Mouse (Mus musculus) left cerebral cortex, postnatal 10 days (tissue): Measurements from ENCODE around the gene Polr2l. TPM values are rescaled to one million over a fixed set of nuclear protein-coding genes. Genes with fewer than 3 reads are reported as not detected.

ENCODE experiments used
- DNase-seq, 2 experiments: peaks; one replicate each; pipeline ENCODE4 v3.0.0; 2021 to 2022; ENCODE audit warnings: low spot score in 2 of 2, mixed read lengths in 1 of 2; ENCODE audit errors: extremely low spot score in 1 of 2
- intact Hi-C: fragments of 180-260 bp; cut with DNase I; formaldehyde crosslinking; loops from one replicate; pipeline ENCODE4 v1.15.1; 2025
- total RNA-seq, 2 experiments: library from RNA; stranded (reverse); gene quantifications; 2 replicates each; pipeline ENCODE4 v1.2.3; 2021

Gene Polr2l
- total RNA-seq, 2 experiments from 2014 or later = 43.8 to 45.0 TPM

DNA sequence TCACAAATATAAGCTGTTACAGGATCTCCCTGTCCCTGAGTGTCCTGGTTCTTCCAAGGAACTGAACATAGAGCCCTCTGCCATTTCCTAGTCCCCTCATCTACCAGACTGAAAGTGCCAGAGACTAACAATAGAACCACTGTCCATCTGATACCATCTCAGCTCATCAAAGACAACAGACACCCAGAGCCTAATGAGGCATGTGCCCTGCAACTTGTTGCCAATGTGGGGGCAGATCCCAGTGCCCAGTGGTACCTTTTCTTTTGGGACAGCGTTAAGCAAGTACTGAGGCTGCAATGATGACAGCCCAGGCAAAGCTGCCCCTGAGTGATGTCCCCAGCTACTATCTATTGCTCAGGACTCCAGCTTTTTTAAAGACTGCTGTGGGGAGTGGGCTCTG, 11.3 kb upstream of the Polr2l start:
- intact Hi-C loops = no loop called here
- no peak for DNase-seq

GRCm38 (mm10) chr7:141485606-141486005, 10.7 kb upstream of the Polr2l start:
- no peak for DNase-seq
- intact Hi-C loops = no loop called here

DNA sequence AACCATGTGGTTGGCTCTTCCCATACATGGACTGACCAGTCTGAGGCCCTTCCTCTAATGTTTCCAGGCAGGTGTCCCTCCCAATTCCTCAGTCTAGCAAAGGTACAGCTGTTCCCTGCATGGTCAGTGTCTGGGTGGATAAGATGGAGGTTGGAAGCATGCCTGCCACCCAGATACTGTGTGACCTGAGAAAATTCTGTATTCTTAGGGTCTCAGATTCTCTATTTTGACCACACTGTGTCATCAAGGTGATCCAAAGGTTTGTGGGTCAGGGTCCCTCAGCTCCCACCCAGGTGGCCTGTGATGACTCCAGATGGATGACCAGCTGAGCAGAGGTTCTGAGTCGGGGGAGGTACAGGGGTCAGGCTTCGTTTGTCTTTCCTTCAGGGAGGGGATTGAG, 10.3 kb upstream of the Polr2l start:
- no peak for DNase-seq
- intact Hi-C loops = no loop called here

GRCm38 (mm10) chr7:141484186-141485120, 9.5 kb upstream of the Polr2l start:
- intact Hi-C loops = no loop called here
- DNase-seq = peak in 1 of 2 experiments; percentile 61

GRCm38 (mm10) chr7:141483114-141483653, 8.3 kb upstream of the Polr2l start:
- intact Hi-C loops = no loop called here
- DNase-seq = no peak

GRCm38 (mm10) chr7:141482531-141483024, 7.6 kb upstream of the Polr2l start:
- no peak for DNase-seq
- intact Hi-C loops = no loop called here

DNA sequence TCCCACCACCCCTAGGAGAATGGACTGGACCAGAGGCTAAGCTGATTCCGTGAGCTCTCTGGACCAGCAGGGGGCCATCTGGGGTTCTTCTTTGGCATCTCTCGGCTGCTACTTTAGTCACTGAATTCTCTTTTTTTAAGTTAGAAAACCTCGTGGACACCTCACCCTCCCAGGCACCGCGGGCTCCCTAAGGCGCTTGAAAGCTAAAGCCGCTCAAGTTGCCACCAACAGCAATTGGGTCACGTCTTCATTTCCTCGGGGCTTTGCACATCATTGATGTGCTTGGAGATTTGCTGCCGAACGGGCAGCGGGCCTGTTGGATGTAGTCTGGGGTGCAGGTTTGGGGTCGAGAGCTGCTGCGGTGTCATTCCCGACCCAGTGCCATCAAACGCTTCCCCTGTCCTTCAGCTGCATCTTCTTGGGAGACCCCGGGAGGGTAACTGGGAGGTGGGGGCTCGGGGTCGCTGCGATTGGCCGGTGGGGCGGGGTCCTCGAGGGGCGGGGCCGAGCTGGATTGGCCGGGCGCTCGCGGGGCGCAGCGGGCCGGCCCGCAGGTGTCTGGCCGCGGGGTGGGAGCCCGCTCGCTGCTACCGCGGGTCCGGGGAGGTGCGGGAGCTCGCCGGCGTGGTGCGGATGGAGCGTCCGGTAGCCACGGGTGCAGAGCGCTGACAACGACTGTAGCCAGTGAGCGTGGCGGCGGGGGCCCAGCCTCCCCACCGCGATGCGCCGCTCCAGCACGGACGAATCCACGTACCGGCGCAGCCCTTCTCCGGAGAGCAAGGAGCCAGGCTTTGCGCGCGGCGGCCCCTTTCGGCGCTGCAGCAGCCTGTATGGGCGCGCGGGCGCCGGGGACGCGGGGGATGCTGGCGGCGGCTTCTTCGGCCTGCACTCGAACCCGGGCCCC, 6.8 kb upstream of the Polr2l start:
- peak in 1 of 2 experiments; percentile 73 for DNase-seq
- intact Hi-C loops = loop anchor here (2.0 kb wide), 1 partner anchor 43 kb away; no protein-coding TSS in a partner anchor

- intact Hi-C loops = loop anchor here (2.0 kb wide), 1 partner anchor 44 kb away; no protein-coding TSS in a partner anchor
- DNase-seq = peak; percentile 62
Measured at GRCm38 (mm10) chr7:141480842-141481497, 6.0 kb upstream of the Polr2l start.

DNA sequence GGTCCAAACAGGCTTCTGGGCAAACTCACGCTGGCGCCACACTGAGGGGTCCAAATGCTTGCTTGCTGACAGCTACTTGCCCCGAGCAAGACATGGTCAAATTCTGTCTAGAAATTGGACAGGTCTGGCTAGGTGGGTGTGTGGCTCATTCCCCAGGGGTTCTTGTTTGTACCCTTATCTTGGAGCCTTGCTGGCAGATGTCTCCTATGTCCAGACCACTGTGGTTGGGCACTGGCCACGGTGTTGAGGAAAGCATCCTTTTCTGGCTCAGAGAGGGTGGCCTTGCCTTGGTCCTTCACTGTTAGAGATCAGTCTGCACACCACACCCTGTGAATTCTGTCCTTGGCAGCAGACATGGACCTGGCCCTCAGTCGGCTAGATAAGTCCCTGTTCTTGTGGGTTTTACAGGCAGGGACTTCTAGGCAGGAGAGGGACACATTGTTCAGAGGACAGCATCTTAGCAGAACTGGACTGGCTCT, 3.4 kb upstream of the Polr2l start:
- intact Hi-C loops = no loop called here
- no peak for DNase-seq

GRCm38 (mm10) chr7:141477578-141478269, 2.8 kb upstream of the Polr2l start:
- peak in 1 of 2 experiments; percentile 75 for DNase-seq

DNA sequence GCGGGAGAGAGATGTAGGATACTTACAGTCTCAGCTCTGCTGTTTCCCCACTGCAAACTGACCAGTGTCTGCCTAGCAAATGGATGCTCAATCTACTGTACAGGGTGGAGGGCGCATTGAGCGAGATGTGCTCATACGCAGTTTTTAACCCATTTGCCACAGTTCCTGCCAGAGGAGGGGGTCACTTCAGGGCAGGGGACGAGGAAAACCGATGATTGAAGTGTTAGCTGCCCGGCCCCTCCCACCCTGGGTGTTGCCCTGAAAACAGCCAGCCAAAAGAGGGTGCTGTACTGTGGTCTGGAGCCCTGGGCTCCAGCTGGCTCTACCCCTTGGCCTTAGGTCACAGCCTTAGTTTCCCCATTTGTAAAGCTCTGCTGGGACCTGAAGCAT, 2.0 kb upstream of the Polr2l start:
- DNase-seq = peak in 1 of 2 experiments; percentile 55
- intact Hi-C loops = no loop called here

More at GRCm38 (mm10) chr7:141477578-141478269, 2.8 kb upstream of the Polr2l start:
- intact Hi-C loops = no loop called here

- intact Hi-C loops = no loop called here
- DNase-seq = peak in 1 of 2 experiments; percentile 93
Measured at GRCm38 (mm10) chr7:141476226-141476980, 1.5 kb upstream of the Polr2l start.

DNA sequence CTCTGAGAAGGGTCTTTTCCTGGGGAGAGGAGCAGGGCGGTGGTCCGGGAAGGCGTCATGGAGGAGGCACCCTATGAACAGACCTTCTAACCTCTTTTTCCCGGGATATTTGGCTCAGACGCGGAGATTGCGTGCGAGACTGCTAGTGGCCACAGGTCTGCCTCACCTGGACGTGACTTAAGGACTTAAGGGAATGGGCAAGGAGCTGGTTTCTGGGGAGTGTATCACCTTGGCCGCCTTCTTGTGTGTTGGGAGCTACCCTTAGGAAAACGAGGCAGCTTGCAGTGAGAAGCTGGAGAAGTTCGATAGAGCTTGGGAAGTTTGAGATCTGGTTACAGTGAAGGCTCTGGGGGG, 850 bp upstream of the Polr2l start:
- intact Hi-C loops = no loop called here
- no peak for DNase-seq

DNA sequence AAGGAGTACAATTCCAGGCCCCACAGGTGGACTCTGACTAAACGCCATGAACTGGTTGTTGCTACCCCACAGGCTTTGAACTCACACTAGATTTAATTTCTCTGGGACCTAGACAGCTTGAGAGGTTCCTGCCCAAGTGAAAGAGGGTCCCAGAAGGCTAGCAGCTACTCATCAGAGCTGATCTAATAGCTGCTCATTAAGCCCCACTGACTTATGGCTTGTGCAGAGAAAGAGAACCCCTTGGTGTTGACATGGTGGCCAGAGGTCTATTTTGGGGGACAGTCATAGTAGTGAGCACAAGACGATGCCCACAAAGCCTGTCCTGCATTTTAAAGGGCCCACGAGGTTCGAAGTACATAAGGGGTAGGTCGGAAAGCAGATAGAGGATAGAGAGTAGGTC, 772 bp downstream of the Polr2l start:
- DNase-seq = no peak
- intact Hi-C loops = no loop called here

- intact Hi-C loops = no loop called here
- DNase-seq = no peak
Measured at GRCm38 (mm10) chr7:141472763-141473162, 2.2 kb downstream of the Polr2l start.

GRCm38 (mm10) chr7:141472226-141472625, 2.7 kb downstream of the Polr2l start:
- DNase-seq = no peak
- intact Hi-C loops = no loop called here

DNA sequence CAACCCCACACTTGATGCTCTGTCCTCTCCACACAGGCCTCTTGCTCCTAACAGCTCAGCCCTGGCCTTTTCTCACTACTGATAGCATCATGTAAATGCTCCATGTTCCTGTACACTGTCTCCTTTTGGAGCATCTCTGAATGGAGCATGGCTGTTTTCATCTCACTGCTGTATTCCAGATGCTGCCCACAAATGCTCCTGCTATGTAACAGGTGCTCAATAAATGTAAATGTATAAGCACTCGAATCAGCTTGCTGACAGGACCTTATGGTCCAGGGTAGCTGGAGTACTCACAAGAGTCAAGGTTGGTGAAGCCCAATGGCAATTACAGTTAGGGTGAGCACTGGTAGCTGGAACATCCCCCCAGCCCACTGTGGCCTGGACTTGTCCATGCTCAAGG, 3.7 kb downstream of the Polr2l start:
- intact Hi-C loops = no loop called here
- no peak for DNase-seq
